Mouse (Mus musculus): Measurements from ENCODE around the gene Lrrc51. TPM values are rescaled to one million over a fixed set of nuclear protein-coding genes. Genes with fewer than 3 reads are reported as not detected.
A peak's percentile ranks its signal among the peaks of the same experiment; 100 is the strongest.
"Not testable (repeated sequence)": the region's sequence is repeated elsewhere in the genome, so short reads cannot be mapped to it uniquely, and the experiment has no call there.

Gene Lrrc51
- total RNA-seq, 2 experiments from 2014 or later: 4.1 to 4.2 TPM

GRCm38 (mm10) chr7:101933300-101933699 is 395 bp downstream of the Lrrc51 start:
- intact Hi-C loops (cut with DNase I): loop anchor here (5.0 kb wide), 1 partner anchor 129 kb away; no protein-coding TSS in a partner anchor

GRCm38 (mm10) chr7:101932551-101932950 is 1.1 kb downstream of the Lrrc51 start:
- intact Hi-C loops (cut with DNase I): loop anchor here (5.0 kb wide), 1 partner anchor 130 kb away; no protein-coding TSS in a partner anchor
- Histone ChIP-seq H3K4me3 (no peak overlapping the region), H3K27ac (peak overlapping the region; percentile 92)
- DNase-seq: no peak
- TF ChIP-seq CTCF (IDR thresholded peaks at IDR 0.05): no peak

More at GRCm38 (mm10) chr7:101933300-101933699, 395 bp downstream of the Lrrc51 start:
- no peak for TF ChIP-seq CTCF (IDR thresholded peaks at IDR 0.05)
- H3K27ac ChIP-seq: peak overlapping the region; percentile 92
- peak overlapping the region; percentile 90 for H3K4me3 ChIP-seq
- no peak for DNase-seq

- peak; percentile 62 for DNase-seq
- no peak for TF ChIP-seq CTCF (IDR thresholded peaks at IDR 0.05)
- Histone ChIP-seq H3K27ac (peak overlapping the region; percentile 48; the same call in 1 of the 2 replicates), H3K4me3 (no peak overlapping the region)
- intact Hi-C loops (cut with DNase I): no loop called here
Measured at GRCm38 (mm10) chr7:101928093-101928492, 5.6 kb downstream of the Lrrc51 start.

- intact Hi-C loops (cut with DNase I); DNase-seq; H3K27ac ChIP-seq; H3K4me3 ChIP-seq: not testable (repeated sequence)
- TF ChIP-seq CTCF (IDR thresholded peaks at IDR 0.05): peak; percentile 36
Measured at GRCm38 (mm10) chr7:101925892-101926291, 7.8 kb downstream of the Lrrc51 start.

- peak; percentile 82 for TF ChIP-seq CTCF (IDR thresholded peaks at IDR 0.05)
- no peak overlapping the region for H3K27ac ChIP-seq
- DNase-seq: peak; percentile 58
Measured at GRCm38 (mm10) chr7:101918071-101918470, 15.6 kb downstream of the Lrrc51 start.

GRCm38 (mm10) chr7:101911982-101912381 is 21.7 kb downstream of the Lrrc51 start:
- H3K27ac ChIP-seq: no peak overlapping the region
- no peak overlapping the region for H3K4me3 ChIP-seq
- TF ChIP-seq CTCF (IDR thresholded peaks at IDR 0.05): no peak
- intact Hi-C loops (cut with DNase I): no loop called here
- DNase-seq: no peak

More at GRCm38 (mm10) chr7:101918071-101918470, 15.6 kb downstream of the Lrrc51 start:
- intact Hi-C loops (cut with DNase I): loop anchor here (2.0 kb wide), 2 partner anchors 117 to 159 kb away; no protein-coding TSS in a partner anchor
- H3K4me3 ChIP-seq: no peak overlapping the region

- TF ChIP-seq CTCF (IDR thresholded peaks at IDR 0.05): no peak
- intact Hi-C loops (cut with DNase I): no loop called here
- DNase-seq: peak; percentile 83
- peak overlapping the region; percentile 100 for H3K27ac ChIP-seq
- no peak overlapping the region for H3K4me3 ChIP-seq
Measured at GRCm38 (mm10) chr7:101910138-101910537, 23.6 kb downstream of the Lrrc51 start.

- Histone ChIP-seq H3K4me3 (peak overlapping the region; percentile 41), H3K27ac (peak overlapping the region; percentile 100)
- no peak for TF ChIP-seq CTCF (IDR thresholded peaks at IDR 0.05)
- intact Hi-C loops (cut with DNase I): no loop called here
- peak; percentile 79 for DNase-seq
Measured at GRCm38 (mm10) chr7:101908367-101908766, 25.3 kb downstream of the Lrrc51 start.

- no peak for DNase-seq
- intact Hi-C loops (cut with DNase I): no loop called here
- H3K4me3 ChIP-seq: peak overlapping the region; percentile 79
- H3K27ac ChIP-seq: peak overlapping the region; percentile 100
- TF ChIP-seq CTCF (IDR thresholded peaks at IDR 0.05): no peak
Measured at GRCm38 (mm10) chr7:101906696-101907095, 27.0 kb downstream of the Lrrc51 start.

- Histone ChIP-seq H3K4me3 (peak within 1 kb of the TSS; percentile 79), H3K27ac (peak within 1 kb of the TSS; percentile 100)
- no peak for DNase-seq
- TF ChIP-seq CTCF (IDR thresholded peaks at IDR 0.05): no peak
- intact Hi-C loops (cut with DNase I): no loop called here
Measured at GRCm38 (mm10) chr7:101906287-101906681, 27.4 kb downstream of the Lrrc51 start, which contains the start of gene Tomt. Gene Tomt (minus strand): TSS chr7:101906359.

GRCm38 (mm10) chr7:101905561-101906286 is 28.0 kb downstream of the Lrrc51 start, which contains the start of gene Lamtor1:
Gene Lamtor1 (plus strand): TSS chr7:101905904.
- peak within 1 kb of the TSS; percentile 100 for H3K27ac ChIP-seq
- peak; percentile 100 for DNase-seq
- peak within 1 kb of the TSS; percentile 79 for H3K4me3 ChIP-seq
- intact Hi-C loops (cut with DNase I): loop anchor here (1.0 kb wide), 1 partner anchor 9 kb away; no protein-coding TSS in a partner anchor
- TF ChIP-seq CTCF (IDR thresholded peaks at IDR 0.05): peak; percentile 15; the same call in 1 of the 2 replicates

- DNase-seq: no peak
- peak; percentile 15; the same call in 1 of the 2 replicates for TF ChIP-seq CTCF (IDR thresholded peaks at IDR 0.05)
- intact Hi-C loops (cut with DNase I): no loop called here
Measured at GRCm38 (mm10) chr7:101902846-101903245, 30.8 kb downstream of the Lrrc51 start.

GRCm38 (mm10) chr7:101901969-101902368 is 31.7 kb downstream of the Lrrc51 start:
- no peak overlapping the region for H3K4me3 ChIP-seq
- intact Hi-C loops (cut with DNase I): no loop called here
- no peak for TF ChIP-seq CTCF (IDR thresholded peaks at IDR 0.05)
- DNase-seq: no peak
- no peak overlapping the region for H3K27ac ChIP-seq

More at GRCm38 (mm10) chr7:101902846-101903245, 30.8 kb downstream of the Lrrc51 start:
- H3K4me3 ChIP-seq: no peak overlapping the region
- no peak overlapping the region for H3K27ac ChIP-seq

Measured in gastrocnemius, adult 2 months (tissue).